Mouse (Mus musculus): ENCODE measurements around the gene Rpl9-ps6.

DNA sequence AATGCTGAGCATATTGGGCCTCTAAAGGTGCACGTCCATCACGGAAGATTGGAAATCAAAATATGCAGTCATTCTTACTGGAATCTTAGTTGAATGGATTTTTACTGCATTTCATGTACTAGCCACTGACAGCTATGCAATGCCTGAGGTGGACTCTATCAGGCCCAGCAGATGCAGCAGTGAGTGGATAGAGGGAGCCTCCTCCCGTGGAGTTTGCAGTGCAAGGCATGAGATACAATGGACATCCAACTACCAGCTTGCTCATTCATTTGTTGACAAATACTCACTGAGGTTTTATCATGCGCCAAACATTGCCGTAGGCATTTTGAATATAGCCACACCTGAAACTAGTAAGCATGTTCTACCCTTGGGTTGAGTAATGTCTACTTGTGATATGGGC, 947 bp upstream of the Rpl9-ps6 start:
- TF ChIP-seq POLR2A (IDR thresholded peaks at IDR 0.05; ENCODE audit: extremely low read depth, insufficient read depth, low read length) (no peak), CTCF (IDR thresholded peaks at IDR 0.05; ENCODE audit: low read depth, low read length) (no peak)
